Mouse (Mus musculus): ENCODE measurements around the gene Ckmt1.

DNA sequence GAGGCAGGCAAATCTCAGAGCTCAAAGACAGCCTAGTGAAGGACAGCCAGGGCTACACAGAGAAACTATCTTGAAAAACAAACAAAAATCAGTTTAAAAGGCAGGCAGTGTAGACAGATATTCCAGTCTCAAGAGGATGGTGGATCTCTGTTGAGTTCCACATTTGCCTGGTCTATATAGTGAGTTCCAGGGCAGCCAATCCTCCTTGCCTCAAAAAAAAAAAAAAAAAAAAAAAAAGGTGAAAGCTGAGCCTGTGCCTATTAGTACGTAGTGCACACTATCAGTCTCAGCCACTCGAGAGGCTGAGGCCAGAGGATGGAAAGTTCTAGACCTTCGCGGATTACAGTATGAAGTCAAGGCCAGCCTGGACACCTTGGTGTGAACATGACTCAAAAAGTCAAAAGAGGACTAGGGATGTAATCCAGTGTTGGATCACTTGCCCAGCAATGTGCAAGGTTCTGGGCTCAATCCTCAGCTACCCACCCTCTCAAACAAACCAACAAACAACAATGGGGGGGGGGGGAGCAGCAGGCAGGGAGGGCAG is 55.4 kb downstream of the Ckmt1 start:
- TF ChIP-seq CTCF (IDR thresholded peaks at IDR 0.05; ENCODE audit: low read depth) (no peak), EP300 (IDR thresholded peaks at IDR 0.05; ENCODE audit: low read depth) (no peak)

All from heart, postnatal 0 days (tissue).